Mouse (Mus musculus) hindbrain, embryonic 13.5 days (tissue): ENCODE data around the gene Gm15140. TPM values are rescaled to one million over a fixed set of nuclear protein-coding genes. Genes with fewer than 3 reads are reported as not detected.
"Not testable (repeated sequence)": the region's sequence is repeated elsewhere in the genome, so short reads cannot be mapped to it uniquely, and the experiment has no call there.

Source experiments
- ATAC-seq: fragments of 200-750 bp; cut with Nextera tagmentation; 2 replicates; pipeline ENCODE4 v1.8.0; 2017; ENCODE audit warnings: moderate TSS enrichment; ENCODE audit not compliant: low FRiP score
- H3K27ac ChIP-seq: fragments of 300-500 bp; sonication (generic); 2 replicates; pipeline ENCODE4 v1.5.1; 2015; ENCODE audit warnings: inconsistent platforms, mild to moderate bottlenecking, moderate library complexity
- H3K27me3 ChIP-seq: fragments of 300-500 bp; sonication (generic); 2 replicates; pipeline ENCODE4 v1.6.1; 2015; ENCODE audit warnings: mild to moderate bottlenecking, inconsistent platforms
- H3K36me3 ChIP-seq: fragments of 300-500 bp; sonication (generic); 2 replicates; pipeline ENCODE4 v1.6.1; 2015; ENCODE audit warnings: mild to moderate bottlenecking, inconsistent platforms
- H3K4me1 ChIP-seq: fragments of 300-500 bp; sonication (generic); replicated peaks from 2 replicates; pipeline ENCODE4 v1.6.1; 2015; ENCODE audit warnings: inconsistent platforms
- H3K4me2 ChIP-seq: fragments of 300-500 bp; sonication (generic); 2 replicates; pipeline ENCODE4 v1.6.1; 2015; ENCODE audit warnings: inconsistent platforms, mild to moderate bottlenecking, moderate library complexity
- H3K4me3 ChIP-seq: fragments of 300-500 bp; sonication (generic); 2 replicates; pipeline ENCODE4 v1.5.1; 2015; ENCODE audit warnings: mild to moderate bottlenecking, inconsistent platforms
- H3K9ac ChIP-seq: fragments of 300-500 bp; sonication (generic); 2 replicates; pipeline ENCODE4 v1.6.1; 2015; ENCODE audit warnings: mild to moderate bottlenecking, inconsistent platforms
- H3K9me3 ChIP-seq: fragments of 300-500 bp; sonication (generic); 2 replicates; pipeline ENCODE4 v1.6.1; 2016; ENCODE audit warnings: inconsistent platforms
- WGBS: fragments of 180-500 bp; shearing (Covaris S2); methylation state at CpG from one replicate; pipeline ENCODE4 v1.1.7; 2015; 5-methylcytosine and 5-hydroxymethylcytosine counted together
- polyA plus RNA-seq: library from polyadenylated mRNA; unstranded; fragments of >200 nt; fragmentation: Nextera tagmentation; extraction: Ambion mirVana; gene quantifications from 2 replicates; pipeline ENCODE4 v1.2.1, GENCODE M21; 2015

Gene Gm15140
- not detected in 2 replicates for polyA plus RNA-seq

DNA sequence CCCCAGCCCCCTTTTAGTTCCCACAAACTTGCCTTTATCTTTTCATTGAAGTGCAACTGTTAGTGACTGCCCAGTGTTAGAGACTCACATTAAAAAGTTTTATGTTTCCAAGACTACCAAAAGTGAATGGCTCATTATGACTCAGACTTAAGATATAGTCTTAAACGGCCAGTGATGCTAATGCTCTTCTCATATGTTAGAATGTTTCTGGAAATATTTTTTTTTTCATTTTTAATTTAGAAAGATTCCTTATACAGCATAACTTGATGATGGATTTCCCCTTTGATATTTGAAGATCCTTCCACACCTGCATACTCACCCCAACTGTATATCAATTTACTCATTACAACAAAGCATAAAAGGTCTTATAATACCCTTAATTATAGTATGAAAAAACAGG, at the start of gene Gm15140:
Gm15140 (minus strand) TSS at position 101 of the 400 bp plus-strand sequence.
- H3K4me1 ChIP-seq, H3K27me3 ChIP-seq, H3K27ac ChIP-seq, ATAC-seq, H3K9ac ChIP-seq, H3K4me2 ChIP-seq, H3K9me3 ChIP-seq, H3K36me3 ChIP-seq, H3K4me3 ChIP-seq: not testable (repeated sequence)
- WGBS = 72% methylated on average over 1 of the region's 1 CpGs

Other genes starting within 250 kb of the Gm15140 start
- gene Samt1, start 108.0 kb downstream of the Gm15140 start, polyA plus RNA-seq = not detected in 2 replicates
- gene 4921511M17Rik, start 86.9 kb downstream of the Gm15140 start, polyA plus RNA-seq = not detected in 2 replicates
- not detected in 2 replicates for gene Gm10057, start 65.6 kb downstream of the Gm15140 start, polyA plus RNA-seq
- gene 4930524N10Rik, start 222.7 kb upstream of the Gm15140 start, polyA plus RNA-seq = not detected in 2 replicates